Mouse (Mus musculus): Measurements from ENCODE around the gene Lmo4.

Gene Lmo4

DNA sequence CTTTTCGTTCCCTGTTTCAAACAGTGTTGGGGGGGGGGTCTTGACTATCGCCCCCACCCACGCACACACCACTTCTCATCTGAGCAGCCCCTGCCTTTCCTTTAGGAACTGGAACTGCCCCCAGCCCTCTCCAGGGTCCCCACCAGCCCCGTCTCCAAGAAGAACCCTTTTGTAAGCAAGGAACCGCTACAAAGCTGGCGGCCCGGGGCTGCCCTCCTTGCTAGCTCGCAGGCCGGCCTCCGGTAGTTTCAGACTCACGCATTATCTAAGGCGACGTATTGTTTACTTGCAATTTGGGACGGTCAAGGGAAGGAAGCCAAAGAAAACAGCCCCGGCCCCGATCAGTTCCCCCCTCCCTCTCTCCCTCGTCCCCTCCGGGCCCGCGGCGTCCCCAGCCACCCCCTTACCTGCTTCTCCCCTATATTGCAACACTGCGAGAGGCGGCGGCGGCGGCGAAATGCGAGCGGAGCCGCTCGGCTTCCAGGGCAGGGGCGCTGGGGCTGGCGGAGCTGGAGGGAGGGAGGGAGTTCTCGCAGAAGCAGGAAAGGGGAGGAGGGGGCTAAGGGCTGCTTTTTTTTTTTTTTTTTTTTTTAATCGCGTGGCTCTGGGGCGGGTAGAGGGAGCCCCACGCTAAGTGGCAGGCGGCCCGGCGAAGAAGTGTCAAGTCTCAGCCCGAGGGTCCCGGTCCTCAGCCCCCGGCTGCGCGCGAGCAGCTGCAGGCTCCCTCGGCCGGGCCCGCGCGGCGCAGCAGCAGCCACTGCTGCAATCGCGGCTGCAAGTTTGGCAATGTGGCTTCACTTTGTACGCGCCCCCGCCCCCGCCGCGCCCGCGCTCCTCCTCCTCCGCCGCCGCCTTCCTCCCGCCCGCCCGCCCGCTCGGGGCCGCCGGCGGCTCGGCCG, at the start of gene Lmo4:
TSS of gene Lmo4 (minus strand) at position 808 of the 899 bp plus-strand sequence.
- peak; percentile 63 for DNase-seq

DNA sequence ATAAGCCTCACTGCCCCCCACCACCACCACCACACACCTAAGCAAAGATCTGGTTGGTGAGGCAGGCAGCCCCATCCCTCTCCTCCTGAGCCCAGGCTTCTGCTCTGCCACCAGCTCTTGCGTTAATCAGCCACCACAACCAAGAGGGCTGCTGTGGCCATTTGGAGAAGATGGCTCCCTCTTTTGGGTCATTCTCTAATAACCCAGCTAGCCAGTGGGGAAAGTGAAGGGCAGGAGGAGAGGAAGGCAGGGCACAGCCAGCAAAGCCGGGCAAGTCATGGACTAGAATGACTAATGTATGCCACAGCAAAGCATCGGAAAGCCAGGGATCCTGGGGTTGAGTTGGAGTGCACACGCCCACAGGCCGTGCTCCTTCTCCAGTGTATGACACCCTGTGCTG, 49.3 kb upstream of the Lmo4 start:
- no peak for DNase-seq

DNA sequence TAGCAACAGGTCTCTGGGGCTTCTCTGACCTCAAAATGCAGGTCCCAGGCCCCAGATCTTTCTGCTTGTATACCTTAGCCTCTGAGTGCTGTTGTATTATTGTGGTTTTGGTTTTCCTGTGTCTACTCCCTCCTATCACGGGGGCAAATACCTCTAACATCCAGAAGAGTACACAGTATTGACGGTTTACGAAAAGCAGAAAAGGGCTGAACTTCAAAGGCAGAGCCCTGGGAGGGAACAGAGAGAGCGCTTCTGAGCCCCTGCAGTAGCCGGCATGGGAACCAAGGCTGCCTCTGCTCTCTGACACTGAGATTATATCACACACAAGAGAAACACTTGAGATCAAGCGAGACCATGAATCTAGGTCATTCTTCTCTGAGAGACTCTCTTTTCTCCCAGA, 48.0 kb upstream of the Lmo4 start:
- no peak for DNase-seq

DNA sequence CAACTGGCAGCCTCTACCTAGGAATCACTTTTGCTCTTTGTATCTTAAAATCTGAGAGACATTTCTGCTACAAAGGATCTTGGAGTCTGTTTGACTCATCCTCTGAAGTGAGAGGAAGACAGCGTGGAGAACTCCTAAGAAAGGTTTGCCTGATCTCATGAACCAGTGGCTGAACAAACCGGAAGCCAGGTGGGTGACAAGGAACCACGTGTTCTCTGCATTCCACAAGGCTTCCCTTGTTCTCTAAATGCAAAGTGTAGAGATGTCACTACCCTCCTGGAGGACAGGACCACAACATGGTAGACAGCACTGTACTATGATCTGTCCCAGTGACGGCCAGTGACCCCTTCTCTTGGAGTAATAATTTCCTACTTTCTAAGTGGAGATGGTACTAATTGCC, 47.1 kb upstream of the Lmo4 start:
- DNase-seq, result no peak

DNA sequence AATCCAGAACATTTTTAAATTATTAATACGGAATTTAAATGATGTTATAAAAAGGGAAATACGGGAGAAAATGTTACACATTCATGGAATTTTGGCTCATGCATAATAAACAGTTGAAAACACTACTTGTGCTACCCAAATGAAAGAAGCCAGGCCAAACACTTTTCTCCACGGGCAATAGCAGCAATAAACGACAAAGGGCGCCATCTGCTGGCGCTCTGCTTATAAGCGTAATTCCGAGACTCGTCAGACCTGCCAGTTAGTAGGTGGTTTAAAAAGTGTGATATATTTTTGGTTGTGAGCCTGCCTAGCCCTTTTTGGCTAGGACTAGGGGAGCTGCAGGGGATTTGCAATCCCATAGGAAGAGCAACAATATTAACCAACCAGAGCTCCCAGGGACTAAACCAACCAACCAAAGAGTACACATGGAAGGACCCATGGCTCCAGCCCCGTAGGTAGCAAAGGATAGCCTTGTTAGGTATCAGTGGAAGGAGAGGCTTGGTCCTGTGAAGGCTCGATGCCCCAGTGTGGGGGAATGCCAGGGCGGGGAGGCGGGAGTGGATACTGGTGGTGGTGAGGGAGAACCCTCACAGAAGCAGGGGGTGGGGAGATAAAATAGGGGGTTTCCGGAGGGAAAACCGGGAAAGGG, 37.1 kb upstream of the Lmo4 start:
- DNase-seq, result peak; percentile 32

DNA sequence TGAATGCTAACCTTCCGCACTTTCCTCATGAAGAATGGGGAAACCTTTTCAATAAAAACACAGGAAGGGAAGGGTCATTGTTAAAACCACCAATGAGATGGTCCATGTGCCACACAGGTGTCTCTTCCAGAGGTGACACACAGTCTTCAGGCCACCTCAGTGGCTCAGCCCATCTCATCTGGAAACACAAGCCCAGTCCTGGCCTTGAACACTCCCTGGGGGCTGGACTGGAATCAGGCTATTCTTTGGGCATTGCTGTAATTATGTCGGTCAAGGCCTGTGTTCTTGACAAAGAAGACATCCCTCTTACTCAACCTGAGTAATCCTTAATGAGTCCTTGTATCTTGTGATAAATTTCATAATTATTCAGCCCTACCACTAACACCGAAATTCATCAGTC, 36.1 kb upstream of the Lmo4 start:
- no peak for DNase-seq

DNA sequence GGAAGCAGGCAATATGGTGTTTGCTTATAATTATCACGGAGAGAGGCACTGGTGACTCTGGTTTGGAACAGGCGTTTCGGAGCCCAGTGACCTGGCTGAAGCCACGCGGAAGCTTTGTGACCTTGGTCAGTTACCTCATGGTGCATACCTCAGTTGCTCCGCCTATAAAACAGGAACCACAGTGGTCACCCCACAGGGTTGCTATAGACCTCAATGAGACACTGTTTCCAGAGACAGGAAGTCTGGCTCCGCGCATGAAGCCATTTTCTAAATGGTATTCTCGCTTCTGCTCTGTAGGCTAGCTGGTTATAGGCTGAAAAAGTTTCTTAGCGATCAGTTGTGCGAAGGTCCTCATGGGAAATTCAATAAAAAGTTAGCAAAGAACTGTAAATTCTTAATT, 33.5 kb upstream of the Lmo4 start:
- DNase-seq, result no peak

DNA sequence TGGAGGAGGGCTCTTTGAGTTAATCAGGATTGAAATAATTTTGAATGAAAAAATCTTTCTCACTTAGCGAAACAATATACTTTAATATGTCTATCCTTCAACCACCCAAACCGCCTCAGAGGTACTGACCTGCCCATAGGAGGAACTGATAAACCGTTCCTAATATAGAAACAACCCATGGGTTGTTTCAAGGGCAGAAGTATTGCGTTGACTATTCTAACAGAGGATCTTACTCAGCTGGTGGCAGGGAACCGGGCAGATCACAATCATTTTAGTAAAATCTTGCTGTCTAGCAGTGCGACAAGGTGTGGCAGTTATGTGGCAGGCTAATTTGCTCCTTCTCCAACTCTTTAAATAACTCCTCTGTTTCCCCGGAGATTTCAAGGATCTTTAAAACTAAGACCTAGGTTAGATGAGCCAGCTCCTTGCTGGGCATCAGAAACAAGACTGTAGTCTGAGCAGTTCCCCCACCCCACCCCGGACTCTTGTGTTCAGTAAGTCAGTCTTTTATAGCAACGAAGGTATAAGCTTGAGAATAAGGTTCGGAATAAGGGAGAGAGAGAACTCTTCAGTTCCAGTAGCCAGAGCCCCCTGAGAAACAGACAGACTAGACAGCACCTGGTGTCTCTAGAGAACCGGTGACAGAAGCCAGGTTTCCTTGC, 27.5 kb upstream of the Lmo4 start:
- no peak for DNase-seq

DNA sequence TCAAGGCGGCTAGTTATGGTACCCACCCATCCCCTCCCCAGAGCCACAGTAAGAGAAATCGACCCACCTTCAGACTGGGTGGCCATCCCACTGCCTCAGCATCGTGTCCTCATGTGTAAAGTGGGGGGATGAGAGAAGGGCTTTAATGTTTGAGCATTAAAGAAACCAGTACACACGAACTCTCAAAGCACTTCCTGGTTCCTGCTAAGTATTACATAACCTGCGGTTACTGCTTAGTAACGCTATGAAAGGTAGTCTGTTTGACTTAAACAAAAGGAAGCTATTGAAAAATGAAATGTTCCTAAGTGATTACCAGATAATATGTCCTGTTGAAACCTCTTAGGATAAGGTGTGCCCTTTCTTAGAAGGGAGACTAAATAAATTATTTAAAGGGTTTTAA, 26.9 kb upstream of the Lmo4 start:
- no peak for DNase-seq

DNA sequence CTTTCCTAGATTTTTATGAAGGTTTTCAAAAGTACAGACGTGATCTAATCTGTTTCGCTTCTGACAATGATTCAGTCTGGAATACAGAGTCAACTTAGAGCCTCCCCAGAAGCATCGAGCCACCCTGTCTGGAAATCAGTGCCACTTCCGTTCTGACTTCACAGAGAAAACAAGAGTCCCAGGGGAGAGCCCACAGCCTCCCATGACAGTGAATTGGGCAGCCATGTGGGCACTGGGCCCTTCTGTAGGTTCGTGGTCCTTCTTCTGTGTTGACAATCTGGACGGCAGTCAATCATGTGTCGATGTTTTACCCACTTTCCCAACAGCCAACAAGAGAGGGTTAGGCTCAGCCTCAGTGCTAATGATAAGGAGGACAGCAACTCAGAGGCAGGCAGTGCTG, 26.4 kb upstream of the Lmo4 start:
- no peak for DNase-seq

DNA sequence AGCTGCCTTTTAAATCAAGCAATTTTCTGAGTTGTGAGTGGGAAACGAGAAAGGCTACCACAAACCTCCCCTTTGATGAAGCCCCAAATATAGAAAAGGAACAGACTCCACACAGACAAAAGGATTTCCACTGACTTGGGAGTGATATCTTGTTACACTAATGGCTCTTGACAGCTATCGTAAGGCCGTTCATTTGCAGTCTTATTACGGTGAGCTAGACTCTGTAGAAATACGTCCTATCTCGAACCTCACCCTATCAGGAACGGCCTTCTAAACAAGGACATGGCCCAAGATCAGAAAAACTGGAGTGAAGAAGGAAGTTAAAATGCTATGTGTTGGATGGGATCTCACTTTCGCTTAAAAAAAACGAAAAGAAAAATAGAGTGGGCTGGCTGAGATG, 25.0 kb upstream of the Lmo4 start:
- no peak for DNase-seq

DNA sequence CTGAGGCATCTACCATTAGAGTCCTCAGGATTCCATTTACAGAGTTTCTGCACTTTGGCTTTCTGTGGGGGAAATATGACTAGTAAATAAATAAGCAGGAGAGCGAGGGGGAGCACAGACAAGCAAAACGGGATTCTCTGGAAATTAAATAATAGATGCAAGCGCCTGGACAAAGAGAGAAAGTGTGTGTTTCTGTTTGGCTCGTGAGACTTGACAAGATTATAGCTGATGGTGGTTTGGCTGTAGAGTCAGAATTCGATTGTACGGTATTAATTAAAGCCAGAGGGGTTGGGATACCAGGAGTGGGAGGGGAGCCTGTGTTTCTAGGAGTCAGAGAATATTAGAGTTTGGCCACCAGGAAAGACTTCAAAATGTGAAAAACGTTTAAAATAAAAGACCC, 24.3 kb upstream of the Lmo4 start:
- DNase-seq, result no peak

DNA sequence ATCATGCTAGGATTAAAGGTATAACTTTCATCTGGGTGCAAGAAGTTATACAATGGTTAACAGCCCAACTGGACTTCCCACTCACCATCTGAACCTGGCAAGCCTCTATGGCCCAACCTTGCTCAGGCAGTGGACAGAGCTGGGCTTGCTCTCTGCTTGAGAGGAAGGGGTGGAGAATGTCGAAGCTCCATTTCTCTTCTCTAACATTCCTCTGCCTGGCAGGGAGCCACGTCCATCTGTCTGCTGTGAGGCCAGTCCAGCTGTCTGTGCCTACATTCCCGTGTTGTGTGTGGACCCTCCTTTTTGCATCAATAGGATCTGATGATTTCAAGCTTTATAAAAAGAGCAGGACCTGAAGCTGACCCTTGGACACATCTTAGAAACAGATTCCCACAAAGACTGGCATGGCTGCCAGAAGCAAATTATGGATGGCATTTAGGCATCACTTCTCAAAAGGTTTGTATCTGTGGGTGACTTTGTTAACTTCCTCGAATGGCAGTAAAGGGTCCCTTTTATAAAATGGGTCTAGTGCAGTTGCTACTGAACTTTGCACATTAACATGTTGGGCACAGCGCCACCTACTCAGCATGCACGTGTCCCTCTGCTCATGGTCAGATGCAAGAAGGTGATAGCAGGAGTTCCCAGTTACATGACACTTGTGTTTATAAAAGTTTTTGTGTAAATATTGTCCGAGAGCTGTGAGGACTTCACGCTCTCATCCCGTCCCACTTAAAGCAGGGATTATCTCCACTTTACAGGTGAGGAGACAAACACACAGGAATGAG, 20.6 kb upstream of the Lmo4 start:
- no peak for DNase-seq

DNA sequence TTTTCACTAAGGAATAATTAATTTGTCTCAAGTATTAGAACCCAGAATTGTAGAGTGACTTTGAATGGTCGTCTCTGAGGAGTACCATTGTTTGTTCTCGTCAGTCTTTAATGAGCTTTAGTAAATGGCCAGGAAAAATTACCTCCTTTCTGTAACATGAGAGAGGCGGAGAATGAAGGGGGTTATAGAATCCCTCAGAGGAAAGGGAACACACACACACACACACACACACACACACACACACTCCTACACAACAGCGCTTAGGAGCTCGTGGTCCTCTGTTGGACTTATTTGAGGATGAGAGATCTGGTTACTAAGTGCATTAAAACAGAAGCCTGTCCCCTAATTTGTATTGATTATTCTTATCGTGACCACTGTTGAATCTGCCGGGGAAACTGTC, 19.6 kb upstream of the Lmo4 start:
- no peak for DNase-seq

DNA sequence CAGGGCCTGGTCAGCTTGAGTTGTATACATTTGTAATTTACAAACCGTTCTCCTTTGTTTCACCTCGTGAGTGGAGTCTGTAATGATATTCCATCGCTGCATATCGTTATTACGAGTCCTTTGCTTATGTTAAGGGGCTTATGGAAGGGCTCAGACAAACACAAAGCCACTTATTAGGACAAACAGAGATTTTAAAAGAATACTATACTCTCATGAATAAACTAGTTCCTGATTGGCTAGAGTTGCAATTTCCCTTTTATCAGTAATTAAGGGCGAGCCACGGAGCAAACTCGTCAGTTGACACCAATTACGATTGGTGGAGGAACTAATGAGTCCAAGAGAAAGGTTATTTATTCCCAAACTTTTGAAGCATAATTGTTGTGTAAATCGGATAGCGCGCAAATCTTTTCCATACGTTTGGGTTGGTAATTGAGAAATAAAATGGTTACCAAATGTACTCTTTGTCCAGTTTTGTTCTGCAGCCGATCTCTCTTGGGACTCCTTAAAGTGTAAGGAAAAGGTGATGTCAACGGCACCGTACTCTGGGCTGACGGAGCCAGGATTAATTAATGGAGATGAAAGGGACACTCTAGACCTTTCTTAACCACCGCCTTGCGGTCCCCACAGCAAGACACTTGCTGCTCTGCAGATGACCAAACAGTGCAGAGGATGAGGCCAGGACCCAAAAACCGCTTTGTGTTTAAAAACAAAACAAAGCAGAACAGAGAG, 18.5 kb upstream of the Lmo4 start:
- DNase-seq, result no peak

DNA sequence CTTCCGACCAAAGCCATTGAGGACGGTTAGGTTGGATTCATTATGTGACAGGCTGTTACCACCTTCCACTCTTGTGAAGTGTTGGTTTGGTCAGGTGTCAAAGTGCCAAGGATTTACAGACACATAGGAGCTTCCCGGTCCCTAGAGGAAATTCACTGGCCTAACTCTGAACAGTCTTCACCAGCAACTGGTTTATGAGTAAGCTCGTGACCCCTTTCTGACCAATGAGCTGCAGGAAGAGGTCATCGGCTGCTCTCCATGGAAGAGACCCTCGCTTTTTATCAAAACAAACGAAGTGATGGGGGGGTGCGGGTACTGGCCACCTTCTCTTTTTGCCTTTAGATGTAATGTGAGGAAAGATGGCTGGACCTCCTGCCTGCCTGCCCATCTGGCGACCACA, 17.4 kb upstream of the Lmo4 start:
- no peak for DNase-seq

DNA sequence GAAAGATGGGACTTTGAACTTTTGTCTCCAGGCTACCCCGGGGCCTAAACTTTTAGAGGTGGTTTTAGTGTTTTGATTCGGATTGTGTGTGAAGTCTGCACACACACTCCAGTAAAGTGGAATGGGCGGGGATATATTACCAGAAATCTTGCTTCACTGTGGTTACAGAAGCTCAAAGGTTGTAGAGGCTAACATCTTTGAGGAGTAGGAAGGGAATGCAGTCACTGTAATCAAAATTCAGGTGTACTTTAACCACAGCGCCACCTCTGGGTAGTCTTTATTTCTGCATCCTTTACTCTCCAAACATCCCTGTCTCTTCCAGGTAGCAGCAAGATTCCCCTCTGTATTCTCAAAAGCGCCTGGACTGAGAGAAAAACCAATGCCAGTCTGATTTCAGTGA, 2.5 kb upstream of the Lmo4 start:
- DNase-seq, result peak; percentile 51

DNA sequence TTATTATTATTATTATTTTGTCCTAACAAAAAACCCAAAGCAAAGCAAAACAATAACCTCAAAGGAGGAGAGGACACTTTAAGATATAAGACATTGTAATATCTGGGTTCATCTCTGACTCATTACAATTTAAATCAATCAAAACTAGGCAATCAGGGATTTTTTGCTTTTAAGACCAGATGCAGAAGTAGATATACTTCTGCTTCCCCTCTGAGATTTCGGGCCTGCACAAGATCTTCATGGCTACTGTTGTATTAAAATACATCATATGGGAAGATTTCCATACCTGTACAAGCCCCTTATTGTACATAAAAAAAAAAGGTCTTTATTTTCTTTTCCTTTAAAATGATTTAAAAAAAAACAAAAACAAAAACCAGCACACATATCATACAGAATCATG, 1.9 kb upstream of the Lmo4 start:
- DNase-seq, result no peak

DNA sequence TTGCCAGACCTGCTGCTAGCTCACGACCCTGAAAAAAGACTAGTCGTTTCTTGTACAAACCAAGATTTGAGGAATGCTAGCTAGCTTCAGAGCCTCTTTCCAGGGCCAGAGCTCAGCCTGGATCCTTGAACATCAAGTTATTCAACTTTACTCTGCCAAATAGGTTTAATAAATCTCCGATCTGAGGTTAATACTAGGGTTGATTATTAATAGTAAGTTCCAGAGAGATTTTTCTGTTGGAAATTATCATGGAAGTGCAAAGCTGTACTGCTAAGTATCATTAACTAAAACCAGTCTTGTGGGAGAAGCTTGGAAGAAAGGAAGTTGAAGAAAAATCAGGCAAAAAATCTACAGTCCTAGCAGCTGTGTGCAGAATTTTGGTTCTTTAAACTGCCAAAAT, 1.2 kb upstream of the Lmo4 start:
- DNase-seq, result no peak

DNA sequence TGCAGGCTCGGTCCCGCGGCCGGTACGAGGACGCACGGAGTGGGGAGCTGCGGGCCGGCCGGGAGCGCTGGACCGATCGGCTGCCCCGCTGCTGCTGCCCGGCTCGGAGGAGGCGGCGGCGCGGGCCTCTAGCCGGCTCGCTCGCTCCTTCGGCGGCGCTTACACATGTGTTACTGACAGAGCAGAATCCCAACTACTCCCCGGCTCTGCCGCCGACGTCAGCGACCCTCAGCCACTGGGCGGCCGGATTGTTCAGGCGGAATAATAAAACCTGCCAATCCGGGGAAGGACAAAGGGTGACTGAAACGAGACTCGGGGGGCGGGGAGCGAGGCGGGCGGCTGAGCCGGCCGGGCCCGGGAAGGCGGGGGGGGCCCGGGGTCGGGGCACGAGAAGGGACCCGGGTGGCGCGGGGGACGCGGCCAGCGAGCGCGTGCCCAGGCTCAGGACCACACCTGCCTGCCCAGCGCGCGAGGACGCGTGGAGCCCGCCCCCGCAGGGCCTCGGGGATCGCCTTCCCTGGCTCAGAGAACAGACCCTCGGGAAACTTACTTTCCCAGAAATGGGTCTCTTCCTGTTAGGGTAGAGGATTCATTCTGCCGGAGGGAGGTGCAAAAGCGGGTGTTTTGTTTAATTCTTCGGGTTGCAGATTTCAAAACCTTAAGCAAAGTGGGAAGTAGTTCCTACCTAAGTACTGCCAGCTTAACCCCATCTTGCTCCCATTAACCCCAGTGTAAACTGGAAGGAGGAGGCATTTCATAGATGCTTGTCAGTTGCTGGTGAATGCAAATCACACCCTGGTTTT, 532 bp upstream of the Lmo4 start:
- peak; percentile 84 for DNase-seq

DNA sequence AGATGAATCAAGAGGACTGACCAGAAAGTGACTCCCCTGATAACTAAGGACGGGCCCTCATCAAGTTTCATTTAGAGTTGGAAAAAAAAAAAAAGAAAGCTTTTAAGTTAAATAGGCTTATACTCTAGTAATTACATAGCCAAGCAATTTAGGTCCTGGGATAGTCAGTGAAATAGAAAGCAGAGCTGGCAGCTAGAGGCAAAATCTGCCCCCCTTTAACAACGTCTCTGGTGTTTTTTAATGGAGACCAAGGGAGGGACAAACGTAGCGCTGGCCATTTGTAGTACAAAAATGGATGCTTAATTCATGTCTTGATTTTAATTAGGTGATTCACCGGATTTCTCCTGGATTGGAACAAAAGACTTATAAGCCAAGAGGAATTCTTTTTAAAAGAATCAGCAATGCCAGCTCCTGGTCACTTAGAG, 1.0 kb downstream of the Lmo4 start:
- no peak for DNase-seq

All from cerebellum, adult 11 months (tissue).